Mouse (Mus musculus) forebrain, embryonic 11.5 days (tissue): ENCODE data around the gene Spsb3. TPM values are rescaled to one million over a fixed set of nuclear protein-coding genes. Genes with fewer than 3 reads are reported as not detected.

ENCODE experiments used
- ATAC-seq: fragments of 200-750 bp; cut with Nextera tagmentation; replicated peaks from 2 replicates; pipeline ENCODE4 v1.8.0; 2017; ENCODE audit warnings: moderate TSS enrichment; ENCODE audit not compliant: low FRiP score
- DNase-seq: peaks from one replicate; pipeline ENCODE4 v3.0.0-alpha.2; 2017; ENCODE audit warnings: low spot score
- H3K27ac ChIP-seq: fragments of 300-500 bp; sonication (generic); 2 replicates; pipeline ENCODE4 v1.5.1; 2014; ENCODE audit warnings: low read depth, low read length
- H3K27me3 ChIP-seq: fragments of 300-500 bp; sonication (generic); 2 replicates; pipeline ENCODE4 v1.6.1; 2014; ENCODE audit warnings: mild to moderate bottlenecking, low read length, mixed read lengths; ENCODE audit not compliant: control insufficient read depth, insufficient read depth
- H3K36me3 ChIP-seq: fragments of 300-500 bp; sonication (generic); 2 replicates; pipeline ENCODE4 v1.6.1; 2014; ENCODE audit warnings: mild to moderate bottlenecking, low read length, moderate library complexity, mixed read lengths; ENCODE audit not compliant: control insufficient read depth, insufficient read depth
- H3K4me1 ChIP-seq: fragments of 300-500 bp; sonication (generic); replicated peaks from 2 replicates; pipeline ENCODE4 v1.6.1; 2014; ENCODE audit warnings: low read length, mixed read lengths; ENCODE audit not compliant: control insufficient read depth, insufficient read depth
- H3K4me2 ChIP-seq: fragments of 300-500 bp; sonication (generic); 2 replicates; pipeline ENCODE4 v1.6.1; 2014; ENCODE audit warnings: low read depth, mild to moderate bottlenecking, low read length, moderate library complexity, mixed read lengths; ENCODE audit not compliant: severe bottlenecking
- H3K4me3 ChIP-seq: fragments of 300-500 bp; sonication (generic); 2 replicates; pipeline ENCODE4 v1.5.1; 2014; ENCODE audit warnings: low read depth, low read length
- H3K9ac ChIP-seq: fragments of 300-500 bp; sonication (generic); 2 replicates; pipeline ENCODE4 v1.6.1; 2014; ENCODE audit warnings: low read length
- H3K9me3 ChIP-seq: fragments of 300-500 bp; sonication (generic); 2 replicates; pipeline ENCODE4 v1.6.1; 2016; ENCODE audit warnings: low read length, mixed read lengths; ENCODE audit not compliant: control insufficient read depth
- WGBS: fragments of 180-500 bp; shearing (Covaris S2); extraction: QIAGEN DNeasy Blood & Tissue Kit; methylation state at CpG from one replicate; pipeline ENCODE4 v1.1.7; 2014; 5-methylcytosine and 5-hydroxymethylcytosine counted together
- polyA plus RNA-seq: library from polyadenylated mRNA; unstranded; fragments of >200 nt; fragmentation: Nextera tagmentation; extraction: Ambion mirVana; gene quantifications from 2 replicates; pipeline ENCODE4 v1.2.1, GENCODE M21; 2014

The Spsb3 gene
- polyA plus RNA-seq, 1 experiment from 2014 or later = 44.7 TPM

DNA sequence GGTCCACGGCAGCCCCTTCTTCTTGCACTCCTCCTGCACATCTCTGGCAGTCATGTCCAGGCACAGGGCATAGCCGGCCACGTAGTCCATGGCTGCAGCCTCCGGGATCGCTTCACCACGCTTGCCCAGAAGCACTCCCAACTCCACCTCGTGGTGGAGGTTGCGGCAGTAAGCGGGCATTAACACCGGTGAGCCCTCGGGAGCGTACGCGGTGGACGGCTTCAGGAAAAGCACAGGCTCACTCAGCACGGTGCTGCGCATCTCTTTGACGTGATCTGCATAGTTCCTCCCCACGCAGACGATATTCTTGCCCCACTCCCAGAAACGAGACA lies 36.7 kb upstream of the Spsb3 start:
- Histone ChIP-seq H3K27ac (peak overlapping the region; percentile 79; the same call in 1 of the 2 replicates), H3K4me1 (peaks cover 10% of the 10 kb centered on the region), H3K9me3 (no peaks in the 10 kb centered on the region), H3K36me3 (no peaks in the 10 kb centered on the region), H3K4me2 (peak overlapping the region; percentile 84), H3K9ac (peak overlapping the region; percentile 70), H3K4me3 (peak overlapping the region; percentile 76), H3K27me3 (peaks cover 9% of the 10 kb centered on the region)
- WGBS = 0% methylated on average over 21 of the region's 21 CpGs
- ATAC-seq (peak; percentile 66; the same call in 1 of the 2 replicates), DNase-seq (no peak)

DNA sequence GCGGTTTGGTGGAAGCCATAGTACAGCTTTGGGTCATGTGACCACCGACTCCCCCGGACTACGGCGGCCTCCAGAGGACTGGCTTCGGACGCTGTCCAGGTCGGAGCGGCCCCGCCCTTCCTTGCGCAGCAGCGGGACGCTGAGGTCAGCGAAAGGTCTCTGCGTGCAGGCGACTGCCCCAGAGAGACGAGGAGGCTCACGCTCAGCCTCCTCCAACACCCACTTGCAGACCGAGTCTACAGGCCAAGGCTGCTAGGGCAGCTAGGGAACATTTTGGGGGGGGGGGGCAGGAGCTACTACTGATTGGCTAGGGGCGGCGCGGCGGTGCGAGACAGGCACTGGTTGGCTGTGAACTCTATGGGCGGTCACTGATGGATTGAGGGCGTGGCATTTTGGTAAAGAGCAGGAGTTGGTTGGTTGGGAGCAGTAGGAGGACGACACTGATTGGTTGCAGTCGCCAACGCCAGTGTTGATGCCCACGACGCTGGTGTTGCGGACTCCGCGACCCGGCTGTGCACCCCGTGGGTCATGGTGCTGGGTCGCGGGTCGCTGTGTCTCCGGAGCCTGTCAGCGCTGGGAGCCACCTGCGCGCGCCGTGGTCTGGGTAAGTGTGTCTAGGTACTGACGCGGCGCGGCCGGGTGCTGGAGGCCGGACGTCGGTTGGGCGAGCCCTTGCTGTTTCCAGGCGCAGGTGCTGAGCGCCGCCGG lies 36.2 kb upstream of the Spsb3 start, which contains the start of gene Fahd1:
Gene Fahd1 (minus strand): TSS at position 300 of the 708 bp plus-strand sequence.
- Histone ChIP-seq H3K9ac (peak within 1 kb of the TSS; percentile 70), H3K36me3 (no peaks in the 10 kb centered on the region), H3K27ac (peak within 1 kb of the TSS; percentile 79; the same call in 1 of the 2 replicates), H3K9me3 (no peaks in the 10 kb centered on the region), H3K4me2 (peak within 1 kb of the TSS; percentile 94), H3K4me1 (peaks cover 10% of the 10 kb centered on the region), H3K27me3 (peaks cover 9% of the 10 kb centered on the region), H3K4me3 (peak within 1 kb of the TSS; percentile 76)
- ATAC-seq = peak; percentile 100
- peak; percentile 96 for DNase-seq
- WGBS = under 1% methylated on average over 58 of the region's 58 CpGs

DNA sequence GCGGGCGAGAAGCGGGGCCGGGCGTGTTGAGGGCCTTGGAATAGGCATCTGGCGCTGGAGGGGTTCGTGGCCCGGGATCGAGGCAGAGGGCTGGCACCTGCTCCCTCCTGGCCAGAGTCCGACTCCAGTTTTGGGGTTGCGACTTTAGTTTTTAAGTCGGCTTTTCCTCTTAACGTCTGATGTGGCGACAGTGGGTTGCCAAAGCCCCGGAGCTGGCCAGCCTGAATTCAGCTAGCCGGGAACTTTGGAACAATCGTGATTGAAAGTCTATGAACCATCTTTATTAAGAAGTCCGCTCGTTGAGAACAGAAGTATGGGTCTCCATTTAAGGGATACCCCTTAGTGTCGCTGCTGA lies 35.7 kb upstream of the Spsb3 start:
- WGBS = 2% methylated on average over 20 of the region's 20 CpGs
- H3K4me1 ChIP-seq = peaks cover 10% of the 10 kb centered on the region
- H3K27ac ChIP-seq = no peak overlapping the region
- no peaks in the 10 kb centered on the region for H3K36me3 ChIP-seq
- H3K9ac ChIP-seq = peak overlapping the region; percentile 68
- H3K4me2 ChIP-seq = peak overlapping the region; percentile 94
- peaks cover 9% of the 10 kb centered on the region for H3K27me3 ChIP-seq
- H3K4me3 ChIP-seq = peak overlapping the region; percentile 76
- no peaks in the 10 kb centered on the region for H3K9me3 ChIP-seq
- DNase-seq = no peak
- no peak for ATAC-seq

DNA sequence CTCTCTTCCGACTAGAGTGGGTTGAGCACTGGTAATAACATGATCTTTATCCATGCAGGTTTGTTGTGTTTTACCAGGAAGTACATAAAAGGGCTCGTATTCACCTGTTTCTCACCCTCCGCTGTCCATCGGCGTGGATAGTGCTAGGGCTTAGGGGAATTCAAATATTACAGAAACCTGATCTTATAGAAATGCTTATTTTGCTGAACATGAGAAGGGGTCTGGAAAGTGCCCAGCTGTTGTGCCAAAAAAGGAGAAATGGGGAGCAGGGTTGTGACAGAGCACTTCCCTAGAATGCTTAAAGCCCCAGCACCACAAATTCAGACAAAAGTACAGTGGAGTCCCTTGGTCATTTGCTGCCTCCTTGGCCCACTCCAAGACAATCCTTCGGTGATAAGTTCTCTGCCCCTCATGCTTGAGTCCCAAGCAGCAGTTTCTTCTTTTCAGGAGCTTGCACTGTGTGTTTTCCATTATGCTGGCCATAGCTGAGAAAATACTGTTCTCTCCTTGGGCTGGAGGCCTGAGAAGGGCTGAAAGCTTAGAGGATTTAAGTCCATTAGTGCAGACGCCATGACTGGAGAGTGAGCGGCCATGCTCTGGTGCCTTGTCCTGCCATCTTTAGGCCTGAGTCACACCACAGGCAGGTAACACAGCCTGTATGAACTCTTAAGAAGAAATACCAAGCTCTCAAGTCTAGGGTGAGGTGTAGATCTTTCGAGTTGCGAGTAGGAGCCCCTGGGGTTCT lies 34.9 kb upstream of the Spsb3 start:
- Histone ChIP-seq H3K36me3 (no peaks in the 10 kb centered on the region), H3K4me2 (peak overlapping the region; percentile 94), H3K9me3 (no peaks in the 10 kb centered on the region), H3K27me3 (peaks cover 9% of the 10 kb centered on the region), H3K27ac (no peak overlapping the region), H3K9ac (peak overlapping the region; percentile 68), H3K4me1 (peaks cover 10% of the 10 kb centered on the region), H3K4me3 (no peak overlapping the region; the same call in 1 of the 2 replicates)
- no peak for DNase-seq
- 82% methylated on average over 10 of the region's 10 CpGs for WGBS
- ATAC-seq = no peak

DNA sequence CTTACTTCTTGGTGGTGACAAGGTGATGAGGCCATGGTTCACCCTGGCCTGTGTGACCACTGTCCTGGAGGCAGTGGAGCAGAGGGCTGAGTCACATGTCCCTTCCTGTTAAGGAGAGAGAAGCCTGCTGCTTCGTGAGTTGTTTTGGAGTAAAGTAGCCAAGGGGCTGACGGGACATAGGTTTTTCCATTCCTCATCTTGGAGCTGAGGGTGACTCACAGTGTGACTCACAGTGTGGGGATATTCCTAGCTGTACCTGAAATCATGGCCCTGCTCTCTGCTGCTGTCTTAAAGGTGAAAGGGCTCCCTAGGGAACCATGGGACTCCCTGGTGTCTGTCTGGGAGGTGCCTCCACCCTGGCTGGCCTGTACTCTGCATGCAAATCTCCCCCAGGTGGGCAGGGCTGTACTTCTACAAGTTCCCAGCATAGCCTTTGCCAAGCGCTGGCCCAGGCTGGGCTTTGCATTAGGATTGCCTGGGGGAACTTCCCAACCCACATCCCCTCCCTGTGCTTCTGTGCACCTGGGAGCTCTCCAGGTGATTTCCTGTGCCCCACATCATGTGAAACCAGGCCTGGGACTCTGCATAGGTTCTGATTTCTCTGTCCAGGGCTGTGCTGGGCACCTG lies 30.5 kb upstream of the Spsb3 start:
- Histone ChIP-seq H3K4me3 (no peak overlapping the region), H3K4me2 (no peak overlapping the region), H3K36me3 (no peaks in the 10 kb centered on the region), H3K9ac (no peak overlapping the region), H3K9me3 (no peaks in the 10 kb centered on the region), H3K27ac (no peak overlapping the region), H3K4me1 (peaks cover 4% of the 10 kb centered on the region), H3K27me3 (peaks cover 7% of the 10 kb centered on the region)
- peak; percentile 33 for DNase-seq
- WGBS = 79% methylated on average over 3 of the region's 3 CpGs
- no peak for ATAC-seq

DNA sequence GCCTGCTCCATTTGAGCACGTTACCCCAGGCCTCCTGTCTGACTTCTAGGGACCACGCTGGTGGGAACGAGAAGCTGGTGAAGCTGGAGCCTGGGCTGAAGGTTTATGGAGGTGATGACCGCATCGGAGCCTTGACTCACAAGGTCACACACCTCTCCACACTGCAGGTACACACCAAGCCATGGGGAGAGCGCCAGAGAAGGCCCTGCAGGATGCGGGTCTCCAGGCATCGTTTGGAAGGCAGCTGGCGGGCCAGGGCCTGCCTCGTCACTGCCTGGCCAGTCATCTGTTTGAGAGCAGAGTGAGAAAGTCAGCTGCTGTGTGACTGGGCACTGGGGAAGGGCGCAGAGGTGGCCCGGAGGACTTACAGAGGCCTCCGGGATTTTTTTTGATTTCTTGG lies 29.9 kb upstream of the Spsb3 start:
- no peaks in the 10 kb centered on the region for H3K36me3 ChIP-seq
- no peak for ATAC-seq
- no peaks in the 10 kb centered on the region for H3K9me3 ChIP-seq

DNA sequence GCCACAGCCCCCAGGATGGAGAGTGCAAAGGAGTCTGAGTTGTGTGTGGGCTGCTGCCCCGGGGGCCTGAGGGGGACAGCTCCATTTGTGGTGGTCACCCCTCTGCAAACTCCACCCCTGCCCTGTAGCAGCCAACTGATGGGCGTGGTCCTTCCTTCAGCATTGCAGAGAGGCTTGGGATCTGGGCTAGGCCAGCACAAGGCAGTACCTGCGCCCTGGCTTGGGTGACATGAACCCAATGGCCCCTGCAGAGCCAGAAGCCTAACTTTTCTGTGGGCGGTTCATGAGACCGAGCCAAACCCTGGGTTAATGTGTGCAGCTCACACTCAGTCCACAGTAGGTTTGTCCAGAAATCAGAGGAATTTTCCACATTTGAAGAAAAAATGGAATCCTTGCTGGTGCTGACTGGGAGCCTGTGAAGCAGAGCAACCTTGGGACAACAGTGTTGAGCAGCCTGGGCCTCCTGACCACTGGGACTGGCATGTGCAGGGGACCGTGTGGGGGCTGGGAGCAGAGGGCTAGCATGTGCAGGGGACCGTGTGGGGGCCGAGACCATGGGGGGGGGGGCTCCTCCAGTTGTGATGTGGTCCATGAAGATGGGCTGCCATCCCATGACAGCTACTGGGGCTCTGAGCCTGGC lies 28.5 kb upstream of the Spsb3 start:
- Histone ChIP-seq H3K36me3 (no peaks in the 10 kb centered on the region), H3K9ac (no peak overlapping the region), H3K4me1 (no peaks in the 10 kb centered on the region), H3K27ac (no peak overlapping the region), H3K4me2 (no peak overlapping the region), H3K27me3 (no peaks in the 10 kb centered on the region), H3K4me3 (no peak overlapping the region), H3K9me3 (no peaks in the 10 kb centered on the region)
- WGBS = 89% methylated on average over 8 of the region's 8 CpGs
- no peak for ATAC-seq
- DNase-seq = peak; percentile 41

More for the DNA sequence above, 29.9 kb upstream of the Spsb3 start:
- H3K27ac ChIP-seq = no peak overlapping the region
- no peak overlapping the region for H3K4me2 ChIP-seq
- WGBS = 88% methylated on average over 13 of the region's 13 CpGs
- no peak overlapping the region for H3K4me3 ChIP-seq
- DNase-seq = peak; percentile 38
- no peak overlapping the region for H3K9ac ChIP-seq
- peaks cover under 1% of the 10 kb centered on the region; the same call in 1 of the 2 replicates for H3K27me3 ChIP-seq
- H3K4me1 ChIP-seq = no peaks in the 10 kb centered on the region

DNA sequence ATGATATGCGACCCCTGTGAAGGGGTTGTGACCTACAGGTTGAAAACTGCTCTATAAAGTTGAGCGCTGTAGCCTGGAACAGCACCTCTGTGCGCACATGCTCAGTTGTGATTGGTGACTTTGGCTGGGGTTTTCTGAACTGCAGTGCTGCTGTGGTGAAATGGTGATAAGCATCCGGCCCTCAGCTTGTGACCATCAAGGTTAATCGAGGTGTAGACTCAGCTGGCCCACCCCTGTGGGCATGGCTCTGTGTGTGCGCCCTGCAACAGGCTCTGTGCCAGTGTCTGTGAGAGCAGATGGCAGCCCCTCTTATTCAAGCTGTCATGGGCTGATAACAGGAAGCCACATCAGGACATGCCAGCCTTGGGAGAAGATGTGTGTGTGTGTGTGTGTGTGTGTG lies 27.5 kb upstream of the Spsb3 start:
- Histone ChIP-seq H3K9ac (no peak overlapping the region), H3K4me3 (no peak overlapping the region), H3K36me3 (no peaks in the 10 kb centered on the region), H3K27me3 (no peaks in the 10 kb centered on the region), H3K4me1 (no peaks in the 10 kb centered on the region), H3K4me2 (no peak overlapping the region), H3K27ac (no peak overlapping the region), H3K9me3 (no peaks in the 10 kb centered on the region)
- WGBS = 88% methylated on average over 6 of the region's 6 CpGs
- no peak for ATAC-seq
- no peak for DNase-seq
